Mouse (Mus musculus) testis, adult 2 months (tissue): Measurements from ENCODE around the gene Plpp6.

Experiments used
- CTCF ChIP-seq: fragments of 200-500 bp; IDR thresholded peaks from 2 replicates; pipeline ENCODE4 v1.5.1; 2012; ENCODE audit warnings: low read depth, mild to moderate bottlenecking, inconsistent platforms, low read length, moderate library complexity; ENCODE audit not compliant: control insufficient read depth, insufficient read depth, insufficient replicate concordance
- POLR2A ChIP-seq: fragments of 200-500 bp; IDR thresholded peaks from 2 replicates; pipeline ENCODE4 v1.6.1; 2012; ENCODE audit warnings: low read depth, mild to moderate bottlenecking, inconsistent platforms, low read length, moderate library complexity; ENCODE audit not compliant: control insufficient read depth

DNA sequence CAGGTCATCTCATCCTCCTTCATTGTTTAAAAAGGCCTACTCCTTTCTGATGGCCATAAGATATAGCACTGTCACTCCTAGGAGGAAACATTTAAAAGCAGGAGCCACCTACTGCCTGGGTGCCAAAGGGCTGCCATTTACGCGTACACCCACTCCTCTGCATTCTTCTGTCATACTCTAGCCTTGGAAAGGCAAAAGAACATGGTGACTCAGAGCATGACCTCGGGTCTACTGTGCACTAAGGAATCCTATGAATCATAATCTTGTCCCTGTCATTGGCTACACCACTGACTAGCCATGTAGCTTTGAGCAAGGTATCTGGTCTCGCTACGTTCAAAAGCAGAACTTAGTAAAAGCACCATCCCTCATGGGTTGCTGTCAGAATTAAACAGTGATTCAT is 37.4 kb upstream of the Plpp6 start:
- no peak for TF ChIP-seq CTCF
- no peak for TF ChIP-seq POLR2A
